In the genomic region with DNA sequence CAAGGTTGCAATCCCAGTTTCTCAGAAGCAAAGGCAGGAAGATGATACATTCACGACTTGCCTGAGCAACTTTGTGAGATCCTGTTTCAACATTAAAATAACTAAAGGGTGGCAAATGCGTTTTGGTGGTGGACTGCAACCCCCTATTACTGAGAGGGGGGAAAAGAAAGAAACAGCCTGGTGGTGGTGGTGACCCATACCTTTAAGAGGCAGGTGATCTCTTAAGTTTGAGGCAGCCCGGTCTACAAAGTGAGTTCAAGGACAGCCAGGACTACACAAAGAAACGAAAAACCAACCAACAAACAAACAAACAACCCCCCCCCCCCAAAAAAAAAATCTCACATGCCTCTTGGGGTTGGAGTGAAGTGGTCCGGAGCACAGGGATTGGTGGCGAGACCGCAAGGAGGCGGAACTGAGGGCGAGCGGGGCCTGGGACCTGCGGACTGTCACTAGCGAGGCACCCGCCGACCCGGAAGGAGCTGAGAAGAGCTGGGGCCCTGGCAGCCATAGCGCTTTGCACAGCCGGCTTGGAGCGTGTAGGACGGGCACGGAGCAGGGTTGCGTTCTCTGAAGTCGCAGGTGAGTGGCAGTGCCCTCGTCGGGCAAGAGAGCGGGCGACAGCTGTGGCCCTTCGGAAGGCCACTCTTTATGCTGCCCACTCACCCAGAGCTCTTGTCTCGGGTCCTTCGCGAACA, we compare ENCODE assay signal across 8 mouse cellular contexts. TPM values are rescaled to one million over a fixed set of nuclear protein-coding genes. Genes with fewer than 3 reads are reported as not detected.
DNase-seq lines count a peak whose midpoint lies in the region.

A gene (minus strand): TSS at position 422 of the 695 bp plus-strand sequence.
A gene (plus strand): TSS at position 475 of the 695 bp plus-strand sequence.

- H3K27me3 ChIP-seq in megakaryocyte, embryonic 14.5 days (replicated peaks) = peaks cover 3% of the 10 kb centered on the region

- peaks cover 5% of the 10 kb centered on the region for H3K36me3 ChIP-seq in megakaryocyte, embryonic 14.5 days (replicated peaks; ENCODE audit: low read length)

- DNase-seq in adrenal gland, adult (ENCODE audit: inconsistent age in 2 of 2, low spot score in 1 of 2) = peak; percentile 87 to 94
- peak; percentile 89 for DNase-seq in embryo, embryonic 10 days (ENCODE audit: low spot score)
- peak; percentile 88 for DNase-seq in gastrocnemius, postnatal 10 days
- peak; percentile 91 for DNase-seq in induced T-regulatory cell, adult 2 months (ENCODE audit: low read depth)
- DNase-seq in left cerebral cortex, adult 8-10 months (ENCODE audit: low spot score in 2 of 2) = peak; percentile 49 to 70
- peak; percentile 81 to 83 for DNase-seq in right cerebral cortex, adult 2 months (ENCODE audit: low spot score in 2 of 2)
- DNase-seq in urinary bladder, postnatal 10 days (ENCODE audit: low spot score) = peak; percentile 41

- H3K4me3 ChIP-seq in megakaryocyte, embryonic 14.5 days (replicated peaks) = peak within 1 kb of the TSS; percentile 99

- peaks cover 44% of the 10 kb centered on the region for H3K4me1 ChIP-seq in megakaryocyte, embryonic 14.5 days

- H3K9me3 ChIP-seq in megakaryocyte, embryonic 14.5 days = no peaks in the 10 kb centered on the region

RNA-seq across cellular contexts. Expression of the first gene that starts in this region (rescaled TPM):
- 10 to 100 TPM; 21.7 to 24.0 TPM for total RNA-seq in gastrocnemius, postnatal 10 days (2021)
- total RNA-seq in left cerebral cortex, adult 8-10 months (2022) = 10 to 100 TPM; 19.1 to 21.9 (median 19.8) TPM
- polyA plus RNA-seq in megakaryocyte, embryonic 14.5 days (2012; ENCODE audit: insufficient read depth, low replicate concordance) = 2.6 and 8.2 TPM in 2 replicates

RNA-seq across cellular contexts. Expression of the second gene that starts in this region (rescaled TPM):
- total RNA-seq in gastrocnemius, postnatal 10 days (2021) = 100 to 1,000 TPM; 119 to 133 TPM
- 10 to 100 TPM; 63.7 to 73.2 (median 67.6) TPM for total RNA-seq in left cerebral cortex, adult 8-10 months (2022)
- 8.5 TPM in 1 of 2 replicates, not detected in the other for polyA plus RNA-seq in megakaryocyte, embryonic 14.5 days (2012; ENCODE audit: insufficient read depth, low replicate concordance)

Comparison
In these comparisons a context has a peak if more than half of its experiments do, and no peak if none do; other contexts are left out.
1. Peak in every context shown above with its lines: DNase-seq and H3K4me3 ChIP-seq.
2. DNase-seq: peak in every context shown above with its lines; median percentile 91 in induced T-regulatory cell, adult 2 months; 90 in adrenal gland, adult; 89 in embryo, embryonic 10 days; 88 in gastrocnemius, postnatal 10 days; 82 in right cerebral cortex, adult 2 months; 60 in left cerebral cortex, adult 8-10 months; 41 in urinary bladder, postnatal 10 days.